Mouse (Mus musculus) bone marrow macrophage, adult 2 months (primary cell): Measurements from ENCODE around the gene Myo3b. TPM values are rescaled to one million over a fixed set of nuclear protein-coding genes. Genes with fewer than 3 reads are reported as not detected.
"Not testable (repeated sequence)": the region's sequence is repeated elsewhere in the genome, so short reads cannot be mapped to it uniquely, and the experiment has no call there.

Experiments used
- H3K27ac ChIP-seq: 2 replicates; pipeline ENCODE4 v1.5.1; 2012; ENCODE audit warnings: low read depth, low read length; ENCODE audit not compliant: insufficient read depth
- H3K4me1 ChIP-seq: 2 replicates; pipeline ENCODE4 v1.6.1; 2012; ENCODE audit warnings: low read length; ENCODE audit not compliant: control insufficient read depth, insufficient read depth
- H3K4me3 ChIP-seq: 2 replicates; pipeline ENCODE4 v1.5.1; 2012; ENCODE audit warnings: mild to moderate bottlenecking, low read length, moderate library complexity; ENCODE audit not compliant: insufficient read depth
- CTCF ChIP-seq: IDR thresholded peaks from 2 replicates; pipeline ENCODE4 v1.5.1; 2012; ENCODE audit warnings: low read depth, mild to moderate bottlenecking, low read length, moderate library complexity
- POLR2A ChIP-seq: IDR thresholded peaks from 2 replicates; pipeline ENCODE4 v1.6.1; 2012; ENCODE audit warnings: mild to moderate bottlenecking, low read depth, low read length, borderline replicate concordance
- polyA plus RNA-seq: library from polyadenylated mRNA; stranded (reverse); fragments of >200 nt; gene quantifications from 2 replicates; pipeline ENCODE4 v1.2.4, GENCODE M21; 2012; ENCODE audit not compliant: missing spikeins, insufficient read depth, insufficient read length

The Myo3b gene
- not detected in 2 replicates for polyA plus RNA-seq

DNA sequence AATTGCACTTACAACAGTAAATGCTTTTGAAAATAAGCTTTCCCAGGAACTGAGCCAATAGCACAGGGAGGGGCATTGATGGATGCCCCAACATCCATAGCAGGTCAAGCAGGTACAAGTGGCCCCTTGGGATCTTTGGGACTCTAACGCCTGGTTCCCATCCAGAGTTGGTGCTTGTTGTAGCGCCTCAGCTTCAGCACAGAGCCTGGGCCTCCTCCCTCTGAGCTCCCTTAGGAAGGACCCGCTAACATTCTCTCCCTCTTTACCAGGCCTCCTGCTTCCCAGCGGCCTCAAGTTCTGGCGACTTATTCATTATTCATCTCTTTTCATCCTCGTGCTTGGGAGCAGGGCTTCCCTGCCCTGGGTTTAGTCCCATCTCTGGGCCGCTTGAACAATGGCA is at the start of gene Myo3b:
Myo3b (plus strand) TSS at position 375 of the 400 bp plus-strand sequence.
- TF ChIP-seq POLR2A: no peak
- no peak for TF ChIP-seq CTCF

DNA sequence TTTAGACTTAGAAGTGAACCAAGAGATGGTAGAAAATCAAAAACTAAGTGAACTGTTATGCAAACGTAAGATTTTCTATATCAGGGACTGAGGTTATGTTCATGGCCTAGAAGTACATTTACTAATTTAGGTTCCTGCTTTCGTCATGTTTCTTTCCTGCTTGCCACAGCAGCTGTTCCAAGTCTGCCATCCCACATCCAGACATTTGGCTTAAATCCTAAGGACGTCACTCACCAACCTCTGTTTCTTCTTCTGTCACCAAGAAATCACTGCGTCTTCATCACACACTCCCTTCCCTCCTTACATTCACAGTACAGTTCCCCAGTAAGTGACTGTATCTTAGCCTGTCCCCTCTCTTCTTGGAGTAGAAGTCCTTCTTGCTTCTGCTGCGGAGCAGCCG is 49.7 kb upstream of the Myo3b start:
- H3K4me1 ChIP-seq: no peaks in the 10 kb centered on the region

More for the DNA sequence above, at the start of gene Myo3b:
- no peak within 1 kb of the TSS for H3K27ac ChIP-seq
- H3K4me1 ChIP-seq: no peaks in the 10 kb centered on the region
- no peak within 1 kb of the TSS for H3K4me3 ChIP-seq

DNA sequence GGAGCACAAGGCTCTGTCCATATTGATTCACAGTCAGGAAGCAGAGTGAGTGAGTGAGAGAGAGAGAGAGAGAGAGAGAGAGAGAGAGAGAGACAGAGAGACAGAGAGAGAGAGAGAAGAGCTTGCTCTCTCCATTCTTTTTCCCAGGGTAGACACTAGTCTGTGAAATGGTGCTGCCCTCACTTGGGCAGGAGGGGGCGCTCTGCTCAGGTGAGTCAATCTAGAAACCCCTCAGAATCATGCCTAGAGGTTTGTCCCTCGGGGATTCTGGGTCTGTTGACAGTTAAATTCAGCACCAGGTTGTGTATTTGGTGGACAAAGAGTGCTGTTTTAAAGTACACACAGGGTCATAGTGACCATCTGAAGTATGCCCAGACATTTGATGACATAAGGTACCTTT is 48.3 kb upstream of the Myo3b start:
- no peak overlapping the region for H3K4me3 ChIP-seq
- H3K4me1 ChIP-seq: no peaks in the 10 kb centered on the region
- no peak for TF ChIP-seq CTCF
- no peak for TF ChIP-seq POLR2A
- no peak overlapping the region for H3K27ac ChIP-seq

More for the DNA sequence above, 49.7 kb upstream of the Myo3b start:
- TF ChIP-seq POLR2A: no peak
- H3K27ac ChIP-seq: no peak overlapping the region
- no peak overlapping the region for H3K4me3 ChIP-seq

DNA sequence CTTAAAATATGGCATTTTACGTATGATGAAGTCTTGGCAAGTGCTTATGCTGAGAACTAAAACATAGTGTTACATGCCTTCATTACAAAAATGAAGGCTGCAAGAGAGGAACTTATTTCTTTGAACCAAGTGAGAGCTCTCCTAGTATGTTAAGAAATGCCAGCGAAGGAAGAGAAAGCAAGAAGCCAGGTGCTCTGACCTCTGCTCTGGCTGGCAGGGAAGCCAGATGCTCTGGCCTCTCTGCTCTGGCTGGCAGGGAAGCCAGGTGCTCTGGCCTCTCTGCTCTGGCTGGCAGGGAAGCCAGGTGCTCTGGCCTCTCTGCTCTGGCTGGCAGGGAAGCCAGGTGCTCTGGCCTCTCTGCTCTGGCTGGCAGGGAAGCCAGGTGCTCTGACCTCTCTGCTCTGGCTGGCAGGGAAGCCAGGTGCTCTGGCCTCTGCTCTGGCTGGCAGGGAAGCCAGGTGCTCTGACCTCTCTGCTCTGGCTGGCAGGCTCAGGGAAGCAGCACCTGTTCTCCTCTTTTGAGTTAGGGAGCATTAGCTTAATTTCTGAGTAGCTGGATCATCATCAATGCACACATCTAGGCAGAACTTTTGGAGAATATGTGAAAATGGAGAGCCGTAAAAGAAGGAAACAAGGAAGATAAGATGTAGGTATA is 44.7 kb upstream of the Myo3b start:
- H3K4me3 ChIP-seq, H3K4me1 ChIP-seq, H3K27ac ChIP-seq: not testable (repeated sequence)

DNA sequence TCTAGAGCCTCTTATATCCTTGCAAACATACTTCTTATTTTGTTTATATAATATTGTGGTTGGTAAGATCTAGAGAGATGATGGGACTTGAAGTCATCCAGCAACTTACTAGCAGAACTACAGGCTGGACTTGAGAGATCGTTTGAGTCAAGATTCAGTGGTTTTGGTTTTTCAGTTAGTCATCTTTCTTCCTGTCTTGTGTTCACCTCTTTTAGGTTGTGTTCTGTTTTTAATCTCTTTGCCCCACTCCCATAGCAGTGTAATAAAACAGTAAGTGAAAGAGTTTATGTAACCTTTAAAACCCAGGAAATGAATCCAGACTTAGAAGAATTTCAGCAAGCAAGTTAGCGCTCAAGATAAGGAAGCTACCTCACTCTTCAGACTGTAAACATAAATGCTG is 44.1 kb upstream of the Myo3b start:
- Histone ChIP-seq H3K27ac (no peak overlapping the region), H3K4me3 (no peak overlapping the region), H3K4me1 (no peaks in the 10 kb centered on the region)
- no peak for TF ChIP-seq POLR2A
- no peak for TF ChIP-seq CTCF

DNA sequence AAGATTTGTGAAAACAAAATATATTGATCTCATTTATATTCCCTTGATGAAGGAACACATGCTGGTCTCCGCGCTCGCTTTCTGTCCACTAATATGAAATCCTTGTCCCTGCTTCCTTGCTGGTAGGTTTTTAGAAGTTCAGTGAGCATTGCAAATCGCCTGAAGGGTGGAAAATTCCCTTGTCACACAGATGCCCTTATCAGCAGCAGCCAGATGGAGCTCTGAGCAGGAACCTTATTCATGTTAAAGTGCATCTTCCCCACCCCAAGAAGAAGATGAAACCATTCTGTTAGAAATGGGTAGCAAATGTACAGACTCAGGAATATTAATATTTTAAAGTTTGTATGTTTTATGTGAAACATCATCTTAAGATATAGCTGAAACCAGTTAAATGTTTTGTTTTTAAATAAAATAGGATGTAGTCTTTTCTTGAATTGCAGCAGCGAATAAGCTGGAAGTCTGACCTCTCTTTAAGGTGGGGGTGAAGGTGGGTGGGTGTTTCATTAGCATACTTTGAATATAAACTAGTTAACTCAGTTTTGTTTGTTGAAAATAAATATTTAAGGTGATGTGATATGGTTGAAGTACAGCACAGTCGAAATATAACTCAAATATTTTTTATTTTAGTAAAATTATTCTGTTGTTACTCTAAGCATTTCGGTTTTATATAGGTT is 39.7 kb upstream of the Myo3b start:
- TF ChIP-seq CTCF (no peak), POLR2A (no peak)
- Histone ChIP-seq H3K27ac (no peak overlapping the region), H3K4me1 (no peaks in the 10 kb centered on the region), H3K4me3 (no peak overlapping the region)

DNA sequence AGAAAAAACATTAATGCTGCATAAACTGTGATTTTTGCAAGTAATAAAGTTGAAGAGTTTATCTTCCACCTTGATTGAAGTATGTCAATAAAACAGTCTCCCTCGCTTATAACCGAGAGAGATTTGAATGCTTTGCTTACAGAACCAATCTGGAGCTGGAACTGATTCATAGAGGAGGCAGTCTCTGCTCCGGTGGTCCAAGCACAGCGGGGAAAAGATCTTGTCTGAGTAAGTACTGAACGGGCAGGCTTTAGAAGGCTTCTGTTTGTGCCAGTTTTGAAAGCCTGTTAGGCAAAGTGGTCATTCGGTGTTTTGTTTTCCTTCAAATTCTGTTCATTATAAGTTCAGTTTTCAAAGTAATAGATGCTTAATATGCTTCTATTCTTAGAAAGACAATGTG is 38.6 kb upstream of the Myo3b start:
- no peaks in the 10 kb centered on the region for H3K4me1 ChIP-seq
- no peak for TF ChIP-seq CTCF
- TF ChIP-seq POLR2A: no peak
- H3K27ac ChIP-seq: no peak overlapping the region

DNA sequence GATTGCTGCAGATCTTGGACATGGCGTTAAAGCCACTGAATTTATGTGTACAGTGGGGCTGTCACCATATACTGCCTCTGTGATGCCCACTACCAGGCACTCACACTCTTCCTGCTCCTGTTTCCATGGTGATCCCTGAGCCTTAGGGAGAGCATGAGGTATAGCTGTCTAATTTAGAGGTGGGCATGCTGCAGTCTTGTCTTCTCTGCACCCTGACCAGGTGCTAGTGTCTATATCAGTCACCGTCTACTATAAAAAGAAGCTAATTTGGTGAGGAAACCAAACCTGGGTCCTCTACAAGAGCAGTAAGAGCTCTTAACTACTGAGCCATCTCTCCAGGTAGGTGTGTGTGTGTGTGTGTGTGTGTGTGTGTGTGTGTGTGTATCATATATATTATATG is 32.4 kb upstream of the Myo3b start:
- no peak overlapping the region for H3K4me3 ChIP-seq
- H3K27ac ChIP-seq: no peak overlapping the region
- TF ChIP-seq CTCF (no peak), POLR2A (no peak)
- H3K4me1 ChIP-seq: no peaks in the 10 kb centered on the region

More for the DNA sequence above, 38.6 kb upstream of the Myo3b start:
- no peak overlapping the region for H3K4me3 ChIP-seq

DNA sequence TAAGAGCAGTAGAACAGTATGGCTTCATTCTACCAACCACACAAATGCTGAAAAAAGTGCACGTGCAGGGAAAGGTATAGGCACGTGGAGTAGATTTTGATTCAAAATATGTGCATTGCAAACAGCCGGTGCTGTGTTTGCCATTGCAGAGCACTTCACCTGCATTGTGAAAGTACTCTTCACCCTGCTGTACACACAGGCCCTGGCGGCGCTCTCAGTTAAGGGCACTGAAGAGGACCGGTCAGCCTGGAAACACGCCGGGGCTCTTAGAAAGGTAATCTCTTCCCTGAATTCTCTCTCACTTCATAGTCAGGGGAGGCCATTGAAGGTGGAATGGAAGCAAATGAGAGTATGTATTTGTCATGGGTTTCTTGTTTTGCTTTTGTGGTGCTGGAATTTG is 26.0 kb upstream of the Myo3b start:
- H3K4me3 ChIP-seq: no peak overlapping the region
- no peak overlapping the region for H3K27ac ChIP-seq
- TF ChIP-seq POLR2A (no peak), CTCF (no peak)
- no peaks in the 10 kb centered on the region for H3K4me1 ChIP-seq

DNA sequence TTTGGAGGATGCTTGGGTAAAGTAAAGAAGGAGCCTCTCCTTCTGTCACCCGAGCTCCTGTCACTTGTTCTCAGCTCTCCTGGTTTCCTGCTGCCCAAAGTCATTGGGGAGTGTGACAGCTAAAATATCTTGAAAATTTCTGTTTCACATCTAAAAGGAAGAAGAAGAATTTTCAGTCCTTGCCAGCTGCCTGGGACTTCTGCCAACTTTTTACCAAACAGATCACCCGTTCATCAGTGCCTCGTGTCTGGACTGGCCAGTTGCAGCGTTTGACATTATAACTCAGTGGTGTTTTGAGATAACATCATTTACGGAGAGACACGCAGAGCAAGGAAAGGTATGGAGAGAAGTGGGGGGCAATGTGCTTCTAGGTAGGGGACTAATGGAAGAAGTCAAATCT is 20.7 kb upstream of the Myo3b start:
- H3K27ac ChIP-seq: no peak overlapping the region
- TF ChIP-seq CTCF (no peak), POLR2A (no peak)
- H3K4me3 ChIP-seq: no peak overlapping the region
- no peaks in the 10 kb centered on the region for H3K4me1 ChIP-seq

DNA sequence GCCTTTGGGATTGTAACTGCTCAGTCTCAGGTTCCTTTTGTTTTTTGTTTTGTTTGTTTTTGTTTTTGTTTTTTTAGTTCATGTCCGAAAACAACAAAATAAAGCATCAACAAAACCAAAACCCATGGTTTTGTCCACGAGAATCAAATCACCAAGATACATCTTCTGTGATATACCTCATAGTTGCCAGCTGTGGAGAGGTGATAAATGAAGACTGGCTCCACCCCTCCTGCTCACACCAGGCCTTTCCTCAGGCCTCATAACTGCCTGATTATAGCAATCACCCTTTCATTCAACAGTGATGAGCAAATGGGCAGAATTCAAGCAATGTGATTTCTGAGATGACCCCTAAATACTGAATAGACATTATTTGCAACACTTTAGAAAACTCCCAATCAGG is 14.5 kb upstream of the Myo3b start:
- H3K27ac ChIP-seq: no peak overlapping the region
- TF ChIP-seq POLR2A: no peak
- TF ChIP-seq CTCF: no peak
- H3K4me3 ChIP-seq: no peak overlapping the region
- H3K4me1 ChIP-seq: no peaks in the 10 kb centered on the region
